Mouse (Mus musculus): ENCODE data around the gene Gm28539. TPM values are rescaled to one million over a fixed set of nuclear protein-coding genes. Genes with fewer than 3 reads are reported as not detected.

The Gm28539 gene
- total RNA-seq (2017), result not detected in 2 replicates

- ATAC-seq (replicated peaks in 1 of 2; ENCODE audit: insufficient read depth in 1 of 2, low FRiP score in 2 of 2, low TSS enrichment in 1 of 2, low read depth in 1 of 2, poor library complexity in 2 of 2, severe bottlenecking in 2 of 2), result peak; percentile 99
These were observed at the start of gene Gm28539, which contains the start of gene 2510002D24Rik for GRCm38 (mm10) chr16:18836468-18837208. Gm28539 (plus strand) TSS chr16:18836584. 2510002D24Rik (plus strand) TSS chr16:18836578.

GRCm38 (mm10) chr16:18786652-18787051, 49.7 kb upstream of the Gm28539 start:
- ATAC-seq (replicated peaks in 1 of 2; ENCODE audit: insufficient read depth in 1 of 2, low FRiP score in 2 of 2, low TSS enrichment in 1 of 2, low read depth in 1 of 2, poor library complexity in 2 of 2, severe bottlenecking in 2 of 2), result no peak

GRCm38 (mm10) chr16:18788627-18789406, 47.6 kb upstream of the Gm28539 start:
- ATAC-seq (replicated peaks in 1 of 2; ENCODE audit: insufficient read depth in 1 of 2, low FRiP score in 2 of 2, low TSS enrichment in 1 of 2, low read depth in 1 of 2, poor library complexity in 2 of 2, severe bottlenecking in 2 of 2), result peak; percentile 63 to 80

- ATAC-seq (replicated peaks in 1 of 2; ENCODE audit: insufficient read depth in 1 of 2, low FRiP score in 2 of 2, low TSS enrichment in 1 of 2, low read depth in 1 of 2, poor library complexity in 2 of 2, severe bottlenecking in 2 of 2), result no peak
These were observed 41.0 kb upstream of the Gm28539 start for GRCm38 (mm10) chr16:18795223-18795899.

GRCm38 (mm10) chr16:18796645-18797044, 39.7 kb upstream of the Gm28539 start:
- no peak for ATAC-seq (replicated peaks in 1 of 2; ENCODE audit: insufficient read depth in 1 of 2, low FRiP score in 2 of 2, low TSS enrichment in 1 of 2, low read depth in 1 of 2, poor library complexity in 2 of 2, severe bottlenecking in 2 of 2)

GRCm38 (mm10) chr16:18798151-18798550, 38.2 kb upstream of the Gm28539 start:
- ATAC-seq (replicated peaks in 1 of 2; ENCODE audit: insufficient read depth in 1 of 2, low FRiP score in 2 of 2, low TSS enrichment in 1 of 2, low read depth in 1 of 2, poor library complexity in 2 of 2, severe bottlenecking in 2 of 2), result no peak

GRCm38 (mm10) chr16:18798841-18799240, 37.5 kb upstream of the Gm28539 start:
- ATAC-seq (replicated peaks in 1 of 2; ENCODE audit: insufficient read depth in 1 of 2, low FRiP score in 2 of 2, low TSS enrichment in 1 of 2, low read depth in 1 of 2, poor library complexity in 2 of 2, severe bottlenecking in 2 of 2), result peak; percentile 32 to 64; a peak in 2 of 4 replicates

- no peak for ATAC-seq (replicated peaks in 1 of 2; ENCODE audit: insufficient read depth in 1 of 2, low FRiP score in 2 of 2, low TSS enrichment in 1 of 2, low read depth in 1 of 2, poor library complexity in 2 of 2, severe bottlenecking in 2 of 2)
These were observed 30.6 kb upstream of the Gm28539 start for GRCm38 (mm10) chr16:18805746-18806145.

- ATAC-seq (replicated peaks in 1 of 2; ENCODE audit: insufficient read depth in 1 of 2, low FRiP score in 2 of 2, low TSS enrichment in 1 of 2, low read depth in 1 of 2, poor library complexity in 2 of 2, severe bottlenecking in 2 of 2), result no peak
These were observed 27.4 kb upstream of the Gm28539 start for GRCm38 (mm10) chr16:18809001-18809400.

GRCm38 (mm10) chr16:18811032-18811431, 25.4 kb upstream of the Gm28539 start:
- ATAC-seq (replicated peaks in 1 of 2; ENCODE audit: insufficient read depth in 1 of 2, low FRiP score in 2 of 2, low TSS enrichment in 1 of 2, low read depth in 1 of 2, poor library complexity in 2 of 2, severe bottlenecking in 2 of 2), result 0 out of 4 replicates have a peak, but pooled peaks of 1 of the 2 experiments have one; percentile 6

GRCm38 (mm10) chr16:18811468-18812384, 24.7 kb upstream of the Gm28539 start, which contains the start of the genes Ufd1 and Cdc45:
Ufd1 (plus strand) TSS chr16:18811779.
Cdc45 (minus strand) TSS chr16:18811987.
- ATAC-seq (replicated peaks in 1 of 2; ENCODE audit: insufficient read depth in 1 of 2, low FRiP score in 2 of 2, low TSS enrichment in 1 of 2, low read depth in 1 of 2, poor library complexity in 2 of 2, severe bottlenecking in 2 of 2), result peak; percentile 84 to 91

GRCm38 (mm10) chr16:18812385-18812910, 23.9 kb upstream of the Gm28539 start:
- ATAC-seq (replicated peaks in 1 of 2; ENCODE audit: insufficient read depth in 1 of 2, low FRiP score in 2 of 2, low TSS enrichment in 1 of 2, low read depth in 1 of 2, poor library complexity in 2 of 2, severe bottlenecking in 2 of 2), result no peak

GRCm38 (mm10) chr16:18822356-18822755, 14.0 kb upstream of the Gm28539 start:
- ATAC-seq (replicated peaks in 1 of 2; ENCODE audit: insufficient read depth in 1 of 2, low FRiP score in 2 of 2, low TSS enrichment in 1 of 2, low read depth in 1 of 2, poor library complexity in 2 of 2, severe bottlenecking in 2 of 2), result no peak

- ATAC-seq (replicated peaks in 1 of 2; ENCODE audit: insufficient read depth in 1 of 2, low FRiP score in 2 of 2, low TSS enrichment in 1 of 2, low read depth in 1 of 2, poor library complexity in 2 of 2, severe bottlenecking in 2 of 2), result no peak
These were observed 13.5 kb upstream of the Gm28539 start for GRCm38 (mm10) chr16:18822925-18823324.

- no peak for ATAC-seq (replicated peaks in 1 of 2; ENCODE audit: insufficient read depth in 1 of 2, low FRiP score in 2 of 2, low TSS enrichment in 1 of 2, low read depth in 1 of 2, poor library complexity in 2 of 2, severe bottlenecking in 2 of 2)
These were observed 7.8 kb upstream of the Gm28539 start for GRCm38 (mm10) chr16:18828630-18829029.

GRCm38 (mm10) chr16:18829102-18829501, 7.3 kb upstream of the Gm28539 start:
- no peak for ATAC-seq (replicated peaks in 1 of 2; ENCODE audit: insufficient read depth in 1 of 2, low FRiP score in 2 of 2, low TSS enrichment in 1 of 2, low read depth in 1 of 2, poor library complexity in 2 of 2, severe bottlenecking in 2 of 2)

Measured in hematopoietic stem cell, adult 5-6 weeks (primary cell).